Mouse (Mus musculus): ENCODE measurements around the gene Tob1.

DNA sequence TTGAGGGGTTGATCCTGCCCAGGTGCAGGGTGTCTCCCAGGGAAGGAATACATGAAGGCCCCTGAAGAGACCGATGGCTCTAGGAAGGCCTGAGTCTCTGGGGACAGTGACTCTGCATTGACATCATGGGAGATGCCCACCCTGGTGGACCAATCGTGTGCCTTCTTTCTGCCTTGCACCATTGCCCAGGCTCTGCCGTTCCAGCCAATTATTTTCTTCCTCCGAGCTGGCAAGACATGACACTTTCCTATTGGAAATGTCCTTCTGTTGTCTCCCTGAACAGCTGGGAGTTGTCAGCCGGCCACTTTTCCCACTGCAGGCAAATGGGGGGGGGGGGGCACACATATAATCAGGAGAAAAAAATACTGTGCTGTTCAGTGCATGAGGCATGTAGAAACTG lies 43.0 kb upstream of the Tob1 start:
- no peak for TF ChIP-seq POLR2A (IDR thresholded peaks at IDR 0.05; ENCODE audit: low read depth, low read length)
- TF ChIP-seq CTCF (IDR thresholded peaks at IDR 0.05; ENCODE audit: extremely low read depth, insufficient read depth, insufficient read length, insufficient replicate concordance) = no peak
